ENCODE assay signal across 22 mouse cellular contexts in the genomic region with DNA sequence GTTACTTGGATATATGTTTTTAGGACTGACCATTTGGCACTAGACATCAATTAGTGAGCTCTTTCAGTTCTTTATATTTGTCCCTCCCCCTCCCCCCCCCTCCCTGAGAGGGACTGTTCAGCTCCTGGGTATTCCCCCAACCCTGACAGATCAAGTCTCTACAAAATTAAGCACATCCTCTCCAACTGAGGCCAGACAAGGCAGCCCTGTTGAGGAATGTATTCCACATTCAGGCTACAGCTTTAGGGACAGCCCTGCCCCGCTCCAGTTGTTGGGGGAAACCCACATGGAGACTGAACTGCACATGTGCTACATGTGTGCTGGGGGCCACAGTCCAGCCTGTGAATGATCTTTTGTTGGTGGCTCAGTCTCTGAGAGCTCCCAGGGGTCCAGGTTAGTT. TPM values are rescaled to one million over a fixed set of nuclear protein-coding genes. Genes with fewer than 3 reads are reported as not detected.
DNase-seq lines count a peak whose midpoint lies in the region; ATAC-seq and TF ChIP-seq lines count a peak whose summit lies in the region.
"Had no signal": no experiment of that assay in that cellular context is flagged by ENCODE, and none has a peak within 500 bp of the region (broad histone marks: within the 10 kb centered on the region; RNA-seq: fewer than 3 reads in every experiment).

No protein-coding gene starts in this region.

- no peak overlapping the region for H3K27ac ChIP-seq in liver, embryonic 13.5 days
- H3K27ac ChIP-seq in liver, postnatal 0 days (ENCODE audit: low read depth), result no peak overlapping the region
- H3K27ac ChIP-seq: embryonic facial prominence, embryonic 10.5 days; forebrain, embryonic 10.5 days; forebrain, embryonic 15.5 days; heart, embryonic 10.5 days; hindbrain, embryonic 12.5 days; intestine, embryonic 15.5 days had no signal

- H3K27me3 ChIP-seq in liver, embryonic 13.5 days, result no peaks in the 10 kb centered on the region
- no peaks in the 10 kb centered on the region for H3K27me3 ChIP-seq in liver, postnatal 0 days (ENCODE audit: insufficient read depth, low read length)
- H3K27me3 ChIP-seq in splenic B cell, adult 2 months (ENCODE audit: control insufficient read depth, insufficient read depth, low read length, poor library complexity, severe bottlenecking), result no peaks in the 10 kb centered on the region
- H3K27me3 ChIP-seq: forebrain, embryonic 15.5 days; hindbrain, embryonic 12.5 days; intestine, embryonic 15.5 days had no signal

- no peak overlapping the region for H3K4me3 ChIP-seq in liver, embryonic 13.5 days (replicated peaks)
- H3K4me3 ChIP-seq in liver, postnatal 0 days (ENCODE audit: low read depth, low read length), result no peak overlapping the region
- H3K4me3 ChIP-seq: embryonic facial prominence, embryonic 10.5 days; erythroblast, embryonic 14.5 days; forebrain, embryonic 10.5 days; forebrain, embryonic 15.5 days; heart, embryonic 10.5 days; hindbrain, embryonic 12.5 days; intestine, embryonic 15.5 days had no signal

- H3K36me3 ChIP-seq in liver, embryonic 13.5 days, result peaks cover 8% of the 10 kb centered on the region; the same call in 1 of the 2 replicates
- 0 out of 2 replicates have a peak, but pooled peaks cover 7% of the 10 kb centered on the region for H3K36me3 ChIP-seq in liver, postnatal 0 days (replicated peaks; ENCODE audit: insufficient read depth, low read length)
- peaks cover 2% of the 10 kb centered on the region; the same call in 1 of the 2 replicates for H3K36me3 ChIP-seq in splenic B cell, adult 2 months (ENCODE audit: control insufficient read depth, insufficient read depth, low read length, poor library complexity, severe bottlenecking)
- H3K36me3 ChIP-seq: embryonic facial prominence, embryonic 10.5 days; forebrain, embryonic 10.5 days; forebrain, embryonic 15.5 days; heart, embryonic 10.5 days; hindbrain, embryonic 12.5 days; intestine, embryonic 15.5 days had no signal

- no peak for TF ChIP-seq EP300 in liver, postnatal 0 days (IDR thresholded peaks at IDR 0.05; ENCODE audit: low read depth)

- no peak overlapping the region for H3K9ac ChIP-seq in liver, embryonic 13.5 days
- H3K9ac ChIP-seq in liver, postnatal 0 days (replicated peaks), result no peak overlapping the region
- H3K9ac ChIP-seq: forebrain, embryonic 15.5 days; hindbrain, embryonic 12.5 days; intestine, embryonic 15.5 days had no signal

- peak; percentile 27; the same call in 1 of the 2 replicates for ATAC-seq in liver, embryonic 13.5 days (ENCODE audit: low read depth)
- no peak for ATAC-seq in liver, postnatal 0 days
- ATAC-seq in activated CD4-positive, CD25-positive, alpha-beta regulatory T cell, adult 4 months, result peak; percentile 53
- ATAC-seq: forebrain, embryonic 15.5 days; hindbrain, embryonic 16.5 days; intestine, embryonic 15.5 days had no signal

- no peak for TF ChIP-seq CTCF in liver, postnatal 0 days (IDR thresholded peaks at IDR 0.05; ENCODE audit: low read depth)

- WGBS in liver, embryonic 13.5 days (ENCODE audit: insufficient replicate concordance), result 84% methylated on average over 1 of the region's 1 CpGs
- WGBS in liver, postnatal 0 days (ENCODE audit: insufficient replicate concordance), result 88% methylated on average over 1 of the region's 1 CpGs

- H3K4me1 ChIP-seq in liver, embryonic 13.5 days (replicated peaks), result peaks cover 29% of the 10 kb centered on the region
- peaks cover 13% of the 10 kb centered on the region for H3K4me1 ChIP-seq in liver, postnatal 0 days (ENCODE audit: insufficient read depth)
- H3K4me1 ChIP-seq: embryonic facial prominence, embryonic 10.5 days; forebrain, embryonic 10.5 days; forebrain, embryonic 15.5 days; heart, embryonic 10.5 days; hindbrain, embryonic 12.5 days had no signal

- H3K9me3 ChIP-seq in liver, embryonic 13.5 days (replicated peaks), result no peaks in the 10 kb centered on the region
- H3K9me3 ChIP-seq in liver, postnatal 0 days (ENCODE audit: low read length), result no peaks in the 10 kb centered on the region
- H3K9me3 ChIP-seq: embryonic facial prominence, embryonic 10.5 days; forebrain, embryonic 10.5 days; forebrain, embryonic 15.5 days; heart, embryonic 10.5 days; hindbrain, embryonic 12.5 days; intestine, embryonic 15.5 days had no signal

- no peak for DNase-seq in liver, embryonic 13.5 days
- DNase-seq in liver, postnatal 0 days, result no peak
- DNase-seq in A20 (ENCODE audit: low read depth, low spot score), result peak; percentile 82
- peak; percentile 60 for DNase-seq in splenic B cell, adult 2 months (ENCODE audit: low read depth, low spot score)
- DNase-seq in cerebellum, postnatal 4 days (ENCODE audit: low spot score in 2 of 2), result no peak
- DNase-seq in cerebellum, postnatal 14 days, result no peak
- DNase-seq: adrenal gland, postnatal 10 days; cerebellum, adult 11 months; cerebellum, adult 9-10 months; cerebellum, postnatal 36 days; heart, adult 18-20 months; heart, postnatal 10 days; heart, postnatal 4 days had no signal

- no peak overlapping the region for H3K4me2 ChIP-seq in liver, embryonic 13.5 days
- no peak overlapping the region for H3K4me2 ChIP-seq in liver, postnatal 0 days (ENCODE audit: low read depth, low read length)
- H3K4me2 ChIP-seq: forebrain, embryonic 15.5 days; hindbrain, embryonic 12.5 days; intestine, embryonic 15.5 days had no signal

RNA-seq across cellular contexts. Expression of a gene that starts 34.6 kb away (rescaled TPM):
- 53.6 and 62.6 TPM in 2 replicates for polyA plus RNA-seq in liver, embryonic 13.5 days (2015; fragmentation: Nextera tagmentation; extraction: Ambion mirVana)
- 33.2 and 33.5 TPM in 2 replicates for polyA plus RNA-seq in liver, postnatal 0 days (2015; fragmentation: Nextera tagmentation; extraction: Ambion mirVana)
- polyA plus RNA-seq in activated CD4-positive, CD25-positive, alpha-beta regulatory T cell, adult 4 months (2017; shearing (Covaris generic)), result 100 to 1,000 TPM; 147 to 171 TPM

Comparison
In these comparisons a context has a peak if more than half of its experiments do, and no peak if none do; other contexts are left out.
1. DNase-seq: peak in A20 (single experiment) and splenic B cell, adult 2 months (single experiment); none in liver, embryonic 13.5 days (single experiment), liver, postnatal 0 days (single experiment), cerebellum, postnatal 4 days (0 of 2) and cerebellum, postnatal 14 days (0 of 2).